Mouse (Mus musculus): ENCODE measurements around the gene Fshr.

The Fshr gene

DNA sequence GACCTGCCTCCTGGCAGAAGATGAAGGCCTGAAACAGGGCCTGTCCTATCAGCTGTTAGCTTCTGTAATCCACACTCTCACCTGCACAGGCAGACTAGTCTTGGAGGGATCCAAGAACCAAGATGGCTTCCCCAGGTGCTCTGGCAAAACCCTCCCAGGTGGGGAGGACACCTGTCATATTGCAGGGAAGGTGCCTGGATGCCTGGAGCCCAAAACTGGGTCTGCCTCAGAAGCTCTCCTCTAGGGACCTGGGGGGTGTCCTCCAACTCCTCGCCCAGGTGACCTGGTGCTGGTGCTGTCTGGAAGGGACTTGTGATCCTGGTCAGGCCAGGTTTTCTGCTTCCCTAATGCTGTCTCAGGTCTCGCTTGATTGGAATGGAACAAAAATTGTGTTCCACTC is 167.5 kb downstream of the Fshr start:
- DNase-seq (ENCODE audit: low spot score) = no peak

- no peak for DNase-seq (ENCODE audit: low spot score)
Observed at GRCm38 (mm10) chr17:89019518-89019917, 181.0 kb downstream of the Fshr start.

GRCm38 (mm10) chr17:89017002-89017401 is 183.5 kb downstream of the Fshr start:
- DNase-seq (ENCODE audit: low spot score) = no peak

- no peak for DNase-seq (ENCODE audit: low spot score)
Observed at GRCm38 (mm10) chr17:89013691-89014090, 186.8 kb downstream of the Fshr start.

DNA sequence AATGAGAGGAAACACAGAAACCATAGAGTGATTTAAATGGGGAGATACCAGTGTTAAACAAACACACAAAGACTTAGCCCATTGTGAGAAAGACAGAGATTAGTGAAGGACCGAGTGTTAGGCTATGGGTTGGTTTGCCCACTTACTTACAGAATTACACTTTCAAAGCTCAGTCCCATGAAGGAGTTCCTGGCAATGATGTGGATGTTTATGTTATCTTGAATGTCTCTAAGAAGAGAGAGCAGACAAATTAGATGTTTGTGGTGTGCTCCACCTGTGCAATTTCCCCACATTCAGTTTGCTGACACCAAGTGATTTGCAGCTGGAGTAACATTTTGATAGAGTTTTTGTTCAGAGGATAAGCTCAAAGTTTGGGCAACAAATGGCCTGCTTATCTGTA is 191.4 kb downstream of the Fshr start:
- DNase-seq (ENCODE audit: low spot score) = no peak

GRCm38 (mm10) chr17:89008680-89009079 is 191.8 kb downstream of the Fshr start:
- DNase-seq (ENCODE audit: low spot score) = no peak

DNA sequence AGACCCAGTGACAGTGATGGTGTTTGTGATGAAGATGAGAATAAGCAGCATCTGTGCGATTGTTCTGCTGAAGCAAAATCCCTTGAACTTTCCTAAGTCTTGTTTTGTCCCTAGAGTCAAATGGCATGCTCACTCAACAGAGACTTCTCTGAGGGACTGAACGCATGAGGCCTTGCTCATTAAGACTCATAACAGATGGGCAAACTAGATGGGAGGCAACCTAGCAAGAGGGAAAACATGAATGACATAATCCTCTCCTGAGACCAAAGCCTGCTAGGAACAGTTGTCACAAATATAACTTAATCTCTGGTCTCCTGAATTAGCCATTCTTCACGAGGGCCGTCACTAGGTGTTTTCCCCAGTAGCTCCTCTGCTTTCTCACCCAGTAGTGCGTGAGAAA is 194.5 kb downstream of the Fshr start:
- no peak for DNase-seq (ENCODE audit: low spot score)

- DNase-seq (ENCODE audit: low spot score) = no peak
Observed at GRCm38 (mm10) chr17:88999907-89000306, 200.6 kb downstream of the Fshr start.

DNA sequence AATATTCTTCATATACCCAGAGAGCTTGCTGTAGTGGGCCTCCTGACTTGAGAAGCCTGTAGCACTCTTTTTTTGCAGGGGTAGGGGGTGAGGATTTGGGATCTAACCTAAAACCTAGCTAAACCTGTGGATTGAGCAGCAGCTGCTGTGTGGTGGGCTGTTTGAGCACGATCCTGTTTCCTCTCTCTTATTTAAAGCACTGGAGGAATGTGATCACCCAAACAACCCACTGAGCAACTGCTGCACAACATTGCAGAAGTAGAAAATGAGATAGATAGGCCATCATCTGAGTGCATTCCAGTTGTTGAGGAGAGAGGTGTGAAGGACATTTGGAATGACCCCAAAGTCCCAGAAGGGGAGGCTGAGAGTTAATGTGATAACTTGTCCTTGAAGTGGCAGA is 202.2 kb downstream of the Fshr start:
- DNase-seq (ENCODE audit: low spot score) = no peak

GRCm38 (mm10) chr17:88991238-88991637 is 209.2 kb downstream of the Fshr start:
- DNase-seq (ENCODE audit: low spot score) = no peak

GRCm38 (mm10) chr17:88980708-88981355 is 219.6 kb downstream of the Fshr start:
- no peak for DNase-seq (ENCODE audit: low spot score)

DNA sequence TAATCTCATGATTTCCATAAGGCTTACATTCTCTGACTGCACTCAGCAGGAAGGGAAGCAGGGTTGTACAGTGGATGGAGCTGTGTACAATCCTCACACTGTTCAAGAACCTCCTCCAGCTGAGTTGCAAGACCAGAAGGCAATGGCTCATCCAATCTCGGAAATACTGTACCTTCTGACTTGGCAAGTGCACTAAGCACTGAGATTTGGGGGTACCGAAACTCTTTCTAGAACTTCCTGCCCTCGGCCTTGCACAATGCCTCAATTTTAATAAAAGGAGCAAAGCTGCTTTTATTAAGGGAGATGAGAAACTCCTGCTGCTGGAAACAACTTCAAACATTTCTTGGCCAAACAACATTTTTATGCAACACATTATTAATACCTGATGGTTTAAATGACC is 225.9 kb downstream of the Fshr start:
- DNase-seq (ENCODE audit: low spot score) = no peak

DNA sequence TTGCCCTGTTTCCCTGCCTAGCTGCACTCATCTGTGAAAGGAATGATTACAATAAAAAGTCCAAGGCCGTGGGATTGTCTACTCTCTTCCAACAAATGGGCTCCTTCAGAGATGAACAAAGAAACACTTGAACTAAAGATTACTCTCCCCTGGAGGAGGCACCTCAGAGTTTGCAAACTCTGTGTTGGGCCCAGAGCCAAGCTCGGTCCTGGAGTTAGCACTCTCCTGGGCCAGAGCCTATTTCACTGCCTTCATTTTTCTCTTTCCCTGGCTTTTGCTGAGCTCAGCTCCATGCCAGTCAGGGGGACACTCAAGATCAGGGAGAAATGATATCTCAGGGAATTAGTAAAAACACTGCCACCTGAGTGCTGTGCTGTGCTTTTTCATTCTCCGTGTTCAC is 234.4 kb downstream of the Fshr start:
- peak; percentile 78 for DNase-seq (ENCODE audit: low spot score)

GRCm38 (mm10) chr17:88954011-88954410 is 246.5 kb downstream of the Fshr start:
- no peak for DNase-seq (ENCODE audit: low spot score)

DNA sequence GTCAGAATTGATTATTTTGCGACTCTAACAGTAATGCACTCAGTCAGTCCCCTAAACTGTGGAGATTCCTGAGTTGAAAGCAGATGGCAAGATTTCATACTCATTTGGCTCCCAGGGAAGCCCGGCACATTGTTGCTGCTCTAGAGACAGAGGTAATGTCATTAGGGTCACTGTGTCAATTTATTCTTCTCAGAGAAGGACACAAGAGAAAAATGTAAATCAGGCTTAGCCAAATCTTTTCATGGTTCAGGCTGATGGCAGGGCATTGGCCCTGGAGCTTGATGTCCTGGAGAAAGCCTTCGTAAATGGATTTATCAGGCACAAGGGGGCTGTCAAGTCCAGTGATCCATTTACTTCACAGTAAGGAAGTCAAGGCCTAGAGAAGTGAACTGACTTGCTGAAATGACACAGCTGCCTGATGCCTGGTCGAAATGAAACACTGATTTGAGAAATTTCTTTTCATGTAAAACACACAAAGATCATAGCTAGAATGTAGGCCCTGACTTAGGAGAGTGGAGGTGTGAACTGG is 262.3 kb downstream of the Fshr start:
- DNase-seq (ENCODE audit: low spot score) = no peak

DNA sequence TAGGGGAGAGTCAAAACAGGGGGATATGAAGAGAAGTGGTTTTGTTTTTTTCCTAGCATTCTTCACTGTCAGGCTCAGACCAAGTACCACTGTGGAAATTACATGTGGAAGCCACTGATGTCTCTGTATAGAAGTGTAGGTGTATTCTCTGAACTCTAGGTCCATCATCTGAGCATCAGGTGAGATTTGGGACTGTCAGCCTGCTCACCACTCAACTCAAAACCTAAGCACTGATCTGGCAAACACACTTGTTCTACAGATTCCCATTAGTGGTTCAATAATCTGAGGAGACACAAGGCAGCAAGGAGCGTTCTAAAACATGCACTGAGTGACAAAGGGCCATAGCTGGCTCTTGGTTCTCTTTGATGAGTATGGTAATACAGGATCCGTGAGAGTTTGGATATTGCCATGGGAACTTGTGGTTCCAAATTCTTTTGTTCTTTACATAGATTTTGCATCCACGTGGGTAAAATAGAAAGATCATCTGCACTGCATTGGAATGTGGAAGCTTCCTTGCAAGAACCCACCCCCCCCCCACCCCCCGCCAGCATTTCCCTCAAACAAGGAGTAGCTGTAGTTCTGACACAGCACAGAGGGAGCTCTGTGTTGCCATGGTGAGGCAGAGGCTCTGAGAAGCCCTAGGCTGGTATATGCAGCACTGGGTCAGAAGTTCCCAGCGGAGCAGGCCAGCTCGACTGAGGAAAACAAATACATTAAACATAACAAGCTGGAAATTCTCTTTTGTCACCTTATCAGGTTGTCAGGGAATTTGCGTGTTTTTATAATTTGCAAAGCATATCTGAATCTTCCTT is 262.9 kb downstream of the Fshr start:
- DNase-seq (ENCODE audit: low spot score) = no peak

DNA sequence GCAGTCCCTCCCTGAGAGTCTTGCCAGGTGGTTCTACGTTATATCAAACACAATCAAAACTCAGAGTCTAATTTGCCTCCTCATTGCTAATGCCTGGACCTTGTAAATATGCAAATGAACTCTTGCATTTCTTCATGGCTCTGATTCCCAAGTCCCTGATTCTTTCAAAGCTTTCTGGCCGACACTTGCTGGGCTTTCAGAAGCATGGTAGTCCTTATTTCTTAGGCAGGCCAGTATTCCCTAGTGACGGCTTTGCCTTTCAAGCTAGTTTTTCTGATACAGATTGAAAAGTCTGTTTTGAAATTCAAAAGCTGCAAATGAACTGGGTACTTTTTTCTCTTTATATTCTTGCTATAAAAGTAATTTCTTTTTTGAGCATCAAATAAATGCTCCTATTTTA is 263.5 kb downstream of the Fshr start:
- DNase-seq (ENCODE audit: low spot score) = no peak

Measured in testis, postnatal 14 days (tissue).